Mouse (Mus musculus) brain, adult 10 weeks (tissue): ENCODE data around the gene Ethe1. TPM values are rescaled to one million over a fixed set of nuclear protein-coding genes. Genes with fewer than 3 reads are reported as not detected.

Source experiments
- polyA plus RNA-seq: library from polyadenylated mRNA; stranded (reverse); fragments of 350-450 nt; fragmentation: Illumina TruSeq; extraction: RNeasy Lipid Tissue Mini Kit (QIAGEN cat#74804); gene quantifications from one replicate; pipeline ENCODE4 v1.2.3, GENCODE M21; 2015; ENCODE audit warnings: low read depth, low replicate concordance

Gene Ethe1
- 18.0 TPM for polyA plus RNA-seq

DNA sequence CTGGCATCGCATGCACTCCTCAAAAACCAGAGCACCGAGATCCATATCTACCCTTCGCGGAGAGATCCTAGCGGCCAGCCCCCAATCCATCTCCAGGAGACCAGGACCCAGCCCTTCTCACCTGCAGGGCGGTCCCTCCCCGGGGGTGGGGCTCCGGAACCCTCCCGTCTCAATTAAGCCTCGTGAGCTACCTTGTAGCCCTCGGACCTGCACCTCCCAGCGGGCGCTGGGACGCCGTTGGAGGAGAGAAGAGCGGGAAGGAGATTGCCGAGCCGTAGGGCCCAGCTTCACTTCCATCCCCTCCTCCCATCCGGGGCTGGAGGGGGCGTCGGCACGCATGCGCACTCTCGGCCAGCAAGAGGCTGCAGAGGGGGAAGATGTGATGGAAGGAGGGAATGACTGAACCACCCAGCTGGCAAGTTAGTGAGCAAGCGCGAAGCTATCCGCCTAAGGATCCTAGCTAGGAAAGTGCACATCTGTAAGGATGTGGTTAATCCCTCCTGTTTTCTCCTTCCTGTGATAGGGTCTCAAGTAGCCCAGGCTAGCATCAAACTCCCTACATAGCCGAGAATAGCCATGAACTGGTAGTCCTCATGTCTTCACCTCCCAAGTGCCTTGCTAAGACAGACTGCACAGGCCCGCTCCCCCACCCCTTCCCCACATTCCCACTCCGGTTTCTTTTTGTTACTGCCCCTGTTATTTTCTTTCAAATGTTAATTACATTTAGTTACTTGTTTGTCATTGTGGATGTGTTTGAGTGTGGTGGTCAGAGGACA is at the start of gene Ethe1, which contains the start of gene Zfp575:
Gene Ethe1 (plus strand): TSS at position 214 of the 776 bp plus-strand sequence.
Gene Zfp575 (minus strand): TSS at position 312 of the 776 bp plus-strand sequence.

GRCm38 (mm10) chr7:24546068-24546614 is 41.2 kb upstream of the Ethe1 start, which contains the start of the genes Pinlyp and Xrcc1:
TSS of gene Pinlyp (minus strand) at chr7:24546118.
TSS of gene Xrcc1 (plus strand) at chr7:24546289.

GRCm38 (mm10) chr7:24610144-24610878 is 23.0 kb downstream of the Ethe1 start, which contains the start of gene Phldb3:
TSS of gene Phldb3 (plus strand) at chr7:24610763.

GRCm38 (mm10) chr7:24636264-24636663 is 48.9 kb downstream of the Ethe1 start, which contains the start of gene Lypd3:
TSS of gene Lypd3 (plus strand) at chr7:24636550.

Other genes starting within 250 kb of the Ethe1 start
- gene Lypd5, start 238.3 kb upstream of the Ethe1 start, polyA plus RNA-seq: not detected
- gene Kcnn4, start 217.3 kb upstream of the Ethe1 start, polyA plus RNA-seq: not detected
- 32.4 TPM for gene Smg9, start 187.9 kb upstream of the Ethe1 start, polyA plus RNA-seq
- gene Irgc1, start 135.2 kb upstream of the Ethe1 start, polyA plus RNA-seq: not detected
- 0.91 TPM for gene Plaur, start 125.1 kb upstream of the Ethe1 start, polyA plus RNA-seq
- gene Cadm4, start 105.5 kb upstream of the Ethe1 start, polyA plus RNA-seq: 236 TPM
- 43.4 TPM for gene Zfp428, start 80.5 kb upstream of the Ethe1 start, polyA plus RNA-seq
- not detected for gene AC161166.1, start 75.1 kb upstream of the Ethe1 start, polyA plus RNA-seq
- 40.0 TPM for gene Irgq, start 56.9 kb upstream of the Ethe1 start, polyA plus RNA-seq
- gene Pinlyp, start 41.4 kb upstream of the Ethe1 start, polyA plus RNA-seq: not detected
- 29.4 TPM for gene Xrcc1, start 41.3 kb upstream of the Ethe1 start, polyA plus RNA-seq
- 4.9 TPM for gene Zfp575, start 98 bp downstream of the Ethe1 start, polyA plus RNA-seq
- not detected for gene Phldb3, start 23.2 kb downstream of the Ethe1 start, polyA plus RNA-seq
- gene Lypd3, start 49.0 kb downstream of the Ethe1 start, polyA plus RNA-seq: not detected
- not detected for gene Tex101, start 89.1 kb downstream of the Ethe1 start, polyA plus RNA-seq
- gene BC049730, start 121.7 kb downstream of the Ethe1 start, polyA plus RNA-seq: not detected
- gene Gm4763, start 139.4 kb downstream of the Ethe1 start, polyA plus RNA-seq: not detected
- gene Cd177, start 172.8 kb downstream of the Ethe1 start, polyA plus RNA-seq: not detected
- gene Ceacam10, start 189.7 kb downstream of the Ethe1 start, polyA plus RNA-seq: not detected